Mouse (Mus musculus): ENCODE measurements around the gene Cd59b.

- TF ChIP-seq POLR2A (IDR thresholded peaks at IDR 0.05; ENCODE audit: insufficient read depth, low read depth, low read length) (no peak), CTCF (IDR thresholded peaks at IDR 0.05; ENCODE audit: insufficient read depth, low read depth, low read length) (no peak)
These were observed 34.1 kb upstream of the Cd59b start for GRCm38 (mm10) chr2:104035595-104035994.

Measured in olfactory bulb, adult 2 months (tissue).